Mouse (Mus musculus) G1E-ER4 (cell line): ENCODE data around the gene Ezr. TPM values are rescaled to one million over a fixed set of nuclear protein-coding genes. Genes with fewer than 3 reads are reported as not detected.

ENCODE experiments used
- GATA1 ChIP-seq: IDR thresholded peaks from one replicate; pipeline ENCODE4 v1.8.0; 2012; ENCODE audit warnings: low read length, inconsistent platforms
- polyA plus RNA-seq: library from polyadenylated mRNA; stranded (reverse); fragments of >175 nt; gene quantifications from 2 replicates; pipeline ENCODE4 v1.2.3, GENCODE M21; 2012

Gene Ezr
- polyA plus RNA-seq, 1 experiment, result 336 TPM

DNA sequence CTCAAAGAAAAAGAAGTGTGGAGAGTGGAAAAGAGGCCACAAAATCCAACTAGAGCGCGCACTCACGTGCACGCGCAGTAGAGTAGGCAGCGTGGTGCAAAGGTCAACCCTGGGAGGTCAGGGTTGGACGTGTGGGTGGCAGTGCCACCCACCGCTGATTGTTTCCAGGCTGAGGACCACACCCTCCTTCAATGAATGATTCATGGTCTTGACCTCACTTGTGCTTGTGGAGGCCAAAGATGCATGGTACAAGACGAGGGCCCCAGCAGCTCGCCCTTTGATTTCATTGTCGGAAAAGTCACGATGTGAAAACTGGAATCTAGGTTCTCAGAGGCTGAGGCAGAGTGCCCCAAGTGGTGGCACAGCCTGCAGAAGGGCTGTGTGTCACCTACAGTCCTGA lies 51.0 kb downstream of the Ezr start:
- no peak for TF ChIP-seq GATA1

DNA sequence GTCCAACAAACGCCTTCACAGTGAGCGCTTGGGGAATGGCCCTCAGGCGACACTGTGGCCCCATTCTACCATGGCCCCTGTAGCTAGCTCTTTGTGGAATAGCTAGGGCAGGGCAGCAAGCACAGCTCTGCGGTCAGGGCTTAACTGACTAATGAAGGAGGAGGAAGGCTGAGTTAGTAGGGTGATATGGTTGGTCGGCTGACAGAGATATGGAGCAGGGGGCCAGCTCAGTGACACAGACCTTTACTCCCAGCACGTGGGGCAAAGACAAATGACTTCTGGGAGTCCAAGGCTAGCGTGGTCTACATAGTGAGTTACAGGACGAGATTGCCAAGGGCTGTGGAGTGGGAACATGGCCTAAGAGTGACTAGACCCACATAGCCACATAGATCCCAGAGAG lies 51.5 kb downstream of the Ezr start:
- no peak for TF ChIP-seq GATA1

DNA sequence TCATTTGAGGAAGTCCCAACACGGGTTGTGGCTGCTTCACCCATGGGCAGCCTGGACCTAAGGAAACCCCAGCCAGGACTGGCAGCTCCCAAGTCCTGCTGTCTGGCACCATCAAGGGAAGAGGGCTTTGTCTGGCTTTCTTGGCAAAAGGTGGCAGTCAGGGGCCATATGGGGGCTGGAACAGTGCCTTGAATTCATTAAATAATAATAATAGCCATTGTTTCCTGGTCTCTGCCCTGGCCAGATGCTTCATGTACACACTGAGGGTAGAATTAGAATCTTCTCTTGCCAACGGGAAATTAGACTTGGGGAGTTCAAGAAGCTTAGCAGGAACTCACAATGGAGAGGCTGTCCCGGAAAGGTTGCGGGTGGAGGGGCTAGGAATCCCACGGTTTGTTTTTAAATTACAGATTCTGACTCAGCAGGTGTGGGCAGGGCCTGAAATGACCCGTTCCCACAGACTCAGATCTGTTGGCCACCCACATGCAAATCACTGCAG lies 53.3 kb downstream of the Ezr start:
- no peak for TF ChIP-seq GATA1

DNA sequence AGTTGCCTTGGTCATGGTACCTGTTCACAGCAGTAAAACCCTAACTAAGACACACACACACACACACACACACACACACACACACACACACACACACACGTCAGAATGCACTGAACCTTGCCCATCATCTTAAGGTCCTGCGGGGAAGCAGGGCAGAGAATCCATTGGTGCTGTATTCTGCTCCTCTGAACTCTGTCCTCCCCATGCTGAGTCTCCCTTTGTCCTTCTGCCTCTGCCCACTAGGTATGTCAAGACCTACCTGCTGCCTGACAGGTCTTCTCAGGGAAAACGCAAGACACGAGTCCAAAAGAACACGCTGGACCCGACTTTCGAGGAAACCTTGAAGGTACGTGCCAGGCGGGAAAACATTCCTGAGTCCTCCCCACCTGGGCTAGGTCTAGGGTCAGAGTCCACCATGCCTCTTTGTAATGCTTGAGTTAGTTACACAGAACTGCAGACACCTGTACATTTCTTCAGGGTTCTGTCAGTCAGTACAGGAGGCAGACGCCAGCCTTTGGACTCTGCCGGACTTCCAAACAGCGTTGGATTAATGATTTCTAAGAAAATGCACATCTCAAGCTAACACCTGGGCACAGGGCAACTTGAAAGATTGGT lies 54.5 kb downstream of the Ezr start:
- TF ChIP-seq GATA1, result no peak

Other genes starting within 250 kb of the Ezr start
- 0.78 and 0.92 TPM in 2 replicates for gene Dynlt1c, start 181.1 kb downstream of the Ezr start, polyA plus RNA-seq
- 1.8 and 3.6 TPM in 2 replicates for gene Dynlt1f, start 126.9 kb downstream of the Ezr start, polyA plus RNA-seq
- gene Sytl3, start 123.7 kb downstream of the Ezr start, polyA plus RNA-seq, result not detected in 2 replicates
- 27.2 and 29.1 TPM in 2 replicates for gene Rsph3b, start 165.9 kb upstream of the Ezr start, polyA plus RNA-seq
- gene Tagap1, start 178.4 kb upstream of the Ezr start, polyA plus RNA-seq, result 4.1 and 4.6 TPM in 2 replicates
- gene Rnaset2b, start 187.8 kb upstream of the Ezr start, polyA plus RNA-seq, result 2.4 and 94.2 TPM in 2 replicates
- 0.03 TPM in 1 of 2 replicates, not detected in the other for gene Gm49721, start 196.1 kb upstream of the Ezr start, polyA plus RNA-seq
- gene Gm1604a, start 242.8 kb upstream of the Ezr start, polyA plus RNA-seq, result not detected in 2 replicates